Mouse (Mus musculus): ENCODE results near the gene Tmem151b. TPM values are rescaled to one million over a fixed set of nuclear protein-coding genes. Genes with fewer than 3 reads are reported as not detected.
A peak's percentile ranks its signal among the peaks of the same experiment; 100 is the strongest.

Tmem151b gene
- total RNA-seq, 2 experiments from 2014 or later: 114 to 120 TPM

DNA sequence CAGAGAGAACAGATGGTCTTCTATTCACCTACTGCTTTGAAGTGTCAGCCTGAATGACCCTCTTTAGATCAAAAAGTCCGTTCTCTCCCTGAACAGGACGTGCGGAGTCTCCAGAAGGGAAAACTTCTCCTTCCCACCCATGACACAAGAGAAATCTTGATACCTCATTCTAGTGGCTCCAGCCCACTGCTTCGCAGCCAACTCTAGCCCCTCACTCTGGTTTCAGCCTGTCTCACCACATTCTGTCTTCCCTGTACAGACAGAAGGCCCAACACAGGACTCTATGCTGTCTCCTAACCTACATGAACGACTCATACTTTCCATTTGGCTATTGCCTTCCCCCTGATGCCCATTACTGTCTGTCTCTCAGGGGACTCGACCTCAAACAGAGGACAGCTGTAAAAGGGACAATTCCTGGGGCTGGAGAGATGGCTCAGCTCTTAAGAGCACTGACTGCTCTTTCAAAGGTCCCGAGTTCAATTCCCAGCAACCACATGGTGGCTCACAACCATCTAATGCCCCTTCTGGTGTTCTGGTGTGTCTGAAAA lies 1.8 kb upstream of the Tmem151b start:
- intact Hi-C loops (cut with DNase I): no loop called here
- DNase-seq (ENCODE audit: low spot score in 2 of 2): no peak

GRCm38 (mm10) chr17:45550253-45550652 lies 776 bp upstream of the Tmem151b start:
- DNase-seq (ENCODE audit: low spot score in 2 of 2): no peak
- intact Hi-C loops (cut with DNase I): no loop called here

DNA sequence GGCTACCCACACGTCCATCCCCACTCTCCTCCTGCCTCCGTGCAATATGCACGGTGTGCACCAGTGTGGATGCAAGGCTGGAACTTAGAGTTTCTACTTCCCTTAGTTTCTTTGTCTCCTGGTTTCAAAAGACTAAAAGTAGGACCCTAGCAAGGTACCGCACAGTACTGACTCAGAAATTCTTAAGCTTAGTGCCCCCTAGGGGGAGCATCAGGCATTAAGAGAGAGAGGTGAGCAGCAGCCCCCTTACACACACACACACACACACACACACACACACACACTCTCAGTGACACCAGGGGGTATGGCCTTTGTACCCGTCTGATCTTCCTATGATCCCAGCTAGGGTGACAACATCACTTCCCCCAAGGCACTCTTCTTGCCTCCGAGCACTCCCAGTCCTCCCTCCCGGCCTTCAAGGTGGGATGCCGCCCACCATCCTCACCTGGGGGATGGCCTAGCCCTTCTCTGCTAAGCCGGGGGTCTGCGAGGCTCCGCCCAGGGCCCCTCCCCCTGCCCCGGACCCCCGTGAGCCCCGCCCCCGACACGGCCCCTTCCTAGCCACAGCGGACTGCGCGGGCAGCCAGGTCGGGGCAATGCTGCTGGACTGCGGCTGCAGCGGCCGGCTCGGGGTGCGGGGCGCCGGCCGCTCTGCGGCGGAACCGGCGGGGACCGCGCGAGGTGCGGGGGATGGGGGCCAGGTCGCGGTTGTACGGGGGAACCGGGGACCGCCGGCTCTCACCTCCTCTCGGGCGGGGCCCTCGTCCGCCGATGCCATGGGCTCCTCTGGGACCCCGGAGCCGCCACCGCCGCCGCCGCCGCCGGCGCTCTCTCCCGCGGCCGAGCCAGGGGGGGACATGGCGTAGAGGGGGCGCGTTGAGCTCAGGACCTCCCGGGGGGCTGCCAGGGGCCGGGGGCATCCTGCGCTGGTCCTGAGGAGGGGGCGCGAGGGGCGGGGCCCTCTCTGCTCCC lies 650 bp downstream of the Tmem151b start:
- intact Hi-C loops (cut with DNase I): loop anchor here (2.0 kb wide), 1 partner anchor 32 kb away; no protein-coding TSS in a partner anchor
- peak; percentile 79 to 87 for DNase-seq (ENCODE audit: low spot score in 2 of 2)

DNA sequence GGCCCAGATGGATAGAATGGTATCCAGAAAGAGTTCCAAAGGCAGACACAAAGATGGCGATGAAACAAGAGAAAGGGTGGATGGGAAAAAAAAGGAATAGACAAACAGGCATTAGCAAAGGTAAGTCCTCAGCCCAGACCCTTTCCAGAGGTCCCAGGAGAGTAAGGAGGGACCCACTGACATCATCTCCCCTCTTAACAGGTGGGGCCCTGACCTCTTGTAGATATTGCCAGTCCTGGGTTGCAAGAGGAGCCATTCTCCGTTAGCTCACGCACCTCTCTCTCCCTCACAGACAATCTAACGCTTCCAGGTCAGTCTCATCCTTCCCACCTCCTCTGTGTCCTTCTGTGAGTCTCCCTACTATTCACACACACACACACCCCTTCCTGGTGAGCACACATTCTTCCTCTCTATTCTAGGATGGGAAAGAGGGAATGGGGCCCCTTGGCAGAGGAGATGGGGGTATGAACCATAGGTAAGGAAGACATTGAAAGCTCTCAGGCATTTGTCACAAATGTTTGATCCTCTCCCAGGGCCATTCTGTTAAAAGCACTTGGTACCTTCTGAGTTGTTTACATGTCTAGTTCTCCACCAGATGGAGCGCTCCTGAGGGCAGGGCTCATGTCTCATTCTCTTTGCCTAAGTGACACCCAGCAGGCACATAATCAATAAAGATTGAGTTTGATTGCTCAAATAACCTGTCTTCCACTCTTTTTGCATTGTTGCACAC lies 1.9 kb downstream of the Tmem151b start:
- intact Hi-C loops (cut with DNase I): loop anchor here (2.0 kb wide), 1 partner anchor 31 kb away; no protein-coding TSS in a partner anchor
- DNase-seq (ENCODE audit: low spot score in 2 of 2): no peak

- DNase-seq (ENCODE audit: low spot score in 2 of 2): no peak
- intact Hi-C loops (cut with DNase I): no loop called here
Measured at GRCm38 (mm10) chr17:45546941-45547340, 2.5 kb downstream of the Tmem151b start.

DNA sequence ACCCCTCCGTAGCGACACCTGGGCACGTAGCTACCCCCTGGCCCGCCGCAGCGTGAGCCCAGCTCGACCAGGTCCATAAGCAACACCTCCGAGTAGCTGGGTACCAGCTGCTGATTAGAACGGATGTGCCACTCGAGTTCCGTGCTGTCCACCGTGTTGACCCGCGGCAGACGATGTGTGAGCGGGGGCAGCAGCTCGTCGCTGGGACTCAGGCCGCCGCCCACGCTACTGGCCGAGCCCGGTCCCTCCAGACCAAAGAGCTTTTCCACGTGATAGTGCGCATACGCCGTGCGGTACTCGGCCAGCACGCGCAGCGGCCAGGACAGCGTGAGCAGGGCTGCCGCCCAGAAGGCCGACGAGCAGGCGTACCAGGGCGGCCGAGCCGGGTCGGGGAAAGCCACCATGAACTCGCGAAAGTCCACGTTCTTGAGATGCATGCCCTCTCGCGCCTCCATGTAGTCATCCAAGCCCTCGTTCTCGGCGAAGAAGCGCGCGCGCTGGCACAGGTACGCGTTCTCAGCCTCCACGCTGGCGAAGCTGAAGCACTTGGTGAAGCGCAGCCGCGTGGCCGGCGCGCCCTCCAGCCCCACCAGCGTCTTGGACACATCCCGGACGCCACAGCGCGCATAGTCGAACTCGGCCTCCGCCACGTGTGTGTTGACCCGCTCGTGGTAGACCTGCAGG lies 4.1 kb downstream of the Tmem151b start:
- intact Hi-C loops (cut with DNase I): no loop called here
- DNase-seq (ENCODE audit: low spot score in 2 of 2): no peak

- no peak for DNase-seq (ENCODE audit: low spot score in 2 of 2)
- intact Hi-C loops (cut with DNase I): no loop called here
Measured at GRCm38 (mm10) chr17:45544873-45545277, 4.6 kb downstream of the Tmem151b start.

DNA sequence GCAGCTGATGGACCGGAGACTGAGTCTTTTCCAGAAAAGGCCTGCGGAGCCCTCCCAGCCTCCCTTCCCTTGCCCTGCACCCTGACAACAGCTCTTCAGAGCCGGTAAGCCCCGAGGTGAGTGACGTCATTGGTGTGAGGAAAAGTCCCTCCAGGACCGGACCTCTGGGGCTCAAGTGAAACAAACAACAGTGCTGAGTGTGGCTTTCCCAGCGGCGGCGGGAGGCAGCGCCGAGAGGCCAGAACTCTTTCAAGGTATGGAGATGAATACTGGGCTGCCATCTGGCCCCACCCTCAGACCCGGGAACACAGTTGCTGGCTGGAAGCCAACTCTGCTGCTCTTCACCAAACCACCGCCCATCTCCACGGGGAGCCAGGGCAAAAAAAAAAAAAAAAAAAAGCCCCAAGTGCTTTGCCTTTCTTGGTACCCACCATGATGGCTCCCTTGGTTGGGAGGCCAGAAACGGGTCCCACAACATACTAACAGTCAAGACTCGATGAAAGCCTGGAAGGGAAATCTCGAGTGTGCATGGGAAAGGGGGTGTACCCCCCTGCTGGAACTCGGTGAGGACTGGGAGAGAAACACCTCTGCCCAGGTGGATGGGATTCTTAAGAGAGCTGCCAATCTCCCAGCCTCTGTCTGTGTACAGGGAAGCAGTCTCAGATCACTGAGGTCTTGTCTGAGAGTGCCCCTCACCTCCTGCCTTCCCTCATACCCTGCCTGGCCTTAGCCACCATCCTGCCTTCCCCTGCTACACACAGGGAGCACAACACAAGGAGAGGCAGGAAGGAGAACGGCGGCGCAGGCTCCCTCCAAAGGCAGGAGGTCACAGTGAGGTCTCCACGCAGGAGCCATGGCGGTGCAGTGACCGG lies 5.2 kb downstream of the Tmem151b start:
- intact Hi-C loops (cut with DNase I): no loop called here
- DNase-seq (ENCODE audit: low spot score in 2 of 2): no peak

- intact Hi-C loops (cut with DNase I): no loop called here
- no peak for DNase-seq (ENCODE audit: low spot score in 2 of 2)
Measured at GRCm38 (mm10) chr17:45543115-45543514, 6.4 kb downstream of the Tmem151b start.

DNA sequence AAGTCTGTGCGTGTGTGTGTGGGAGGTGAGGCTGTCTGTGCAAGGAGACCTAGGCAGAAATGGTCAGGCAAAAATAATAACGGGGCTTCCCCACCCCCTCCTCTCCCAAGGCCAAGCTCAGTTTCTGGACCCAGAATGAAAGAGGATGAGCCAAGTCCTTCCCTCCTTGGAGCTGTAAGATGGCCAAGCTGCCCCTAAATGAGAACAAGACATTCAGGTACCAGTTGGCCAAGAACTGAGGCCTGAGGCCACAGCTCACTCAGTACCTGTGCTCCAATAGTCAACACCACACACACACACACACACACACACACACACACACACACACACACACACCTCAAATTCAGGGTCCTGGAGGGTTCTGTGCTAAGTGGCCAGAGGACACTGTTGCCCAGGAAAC lies 6.8 kb downstream of the Tmem151b start:
- intact Hi-C loops (cut with DNase I): no loop called here
- DNase-seq (ENCODE audit: low spot score in 2 of 2): no peak

DNA sequence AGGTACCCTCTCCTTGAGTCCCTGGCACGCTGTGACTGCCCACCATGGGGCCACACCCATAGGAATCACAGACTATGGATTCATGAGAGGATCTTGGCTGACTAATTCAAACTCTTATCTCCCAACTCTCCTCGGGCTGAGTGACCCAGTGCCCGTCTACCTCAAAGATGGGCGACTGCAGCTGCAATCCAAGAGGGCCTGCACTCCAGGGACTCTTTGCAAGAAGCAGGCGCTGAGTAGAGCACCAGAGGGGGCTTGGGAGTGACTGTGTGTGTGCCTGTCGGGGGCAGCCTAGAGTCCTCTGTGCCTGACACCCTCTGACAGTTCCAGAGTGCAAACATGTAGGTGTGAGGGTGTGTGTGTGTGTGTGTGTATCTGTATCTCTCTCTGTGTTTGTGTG lies 7.3 kb downstream of the Tmem151b start:
- intact Hi-C loops (cut with DNase I): no loop called here
- DNase-seq (ENCODE audit: low spot score in 2 of 2): no peak

DNA sequence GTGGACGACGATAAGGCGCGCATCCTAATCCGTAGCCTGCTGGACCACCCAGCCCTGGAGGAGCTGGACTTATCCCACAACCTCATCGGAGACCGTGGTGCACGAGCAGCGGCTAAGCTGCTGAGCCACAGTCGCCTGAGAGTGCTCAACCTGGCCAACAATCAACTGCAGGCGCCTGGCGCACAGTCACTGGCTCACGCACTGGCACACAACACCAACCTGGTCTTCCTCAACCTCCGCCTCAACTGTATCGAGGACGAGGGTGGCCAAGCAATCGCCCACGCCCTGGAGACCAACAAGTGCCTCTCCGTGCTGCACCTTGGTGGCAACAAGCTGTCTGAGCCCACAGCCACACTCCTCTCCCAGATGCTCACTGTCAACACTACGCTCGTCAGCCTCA lies 9.8 kb downstream of the Tmem151b start:
- no peak for DNase-seq (ENCODE audit: low spot score in 2 of 2)
- intact Hi-C loops (cut with DNase I): no loop called here

DNA sequence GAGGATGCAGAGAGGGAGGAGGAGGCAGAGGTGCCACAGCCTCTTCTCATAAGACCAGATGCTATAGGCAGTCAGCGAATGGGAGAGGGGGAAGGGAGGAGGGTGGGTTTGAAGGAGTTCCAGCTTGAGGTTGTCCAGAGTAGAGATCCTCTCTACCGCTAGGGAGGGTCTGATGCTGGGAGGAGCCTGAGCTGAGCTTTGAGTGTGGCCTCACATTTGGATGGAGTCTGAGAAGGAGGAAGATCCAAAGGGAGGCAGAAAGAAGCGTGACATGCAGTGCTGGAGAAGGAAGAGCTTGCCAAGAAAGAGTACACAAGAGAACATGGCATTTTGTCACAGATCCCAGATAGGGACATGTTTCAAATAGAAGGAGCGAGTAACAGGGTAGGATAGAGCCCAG lies 11.1 kb downstream of the Tmem151b start:
- intact Hi-C loops (cut with DNase I): no loop called here
- peak in 1 of 2 experiments; percentile 59 for DNase-seq (ENCODE audit: low spot score in 2 of 2)

GRCm38 (mm10) chr17:45536264-45536663 lies 13.2 kb downstream of the Tmem151b start:
- intact Hi-C loops (cut with DNase I): no loop called here
- no peak for DNase-seq (ENCODE audit: low spot score in 2 of 2)

DNA sequence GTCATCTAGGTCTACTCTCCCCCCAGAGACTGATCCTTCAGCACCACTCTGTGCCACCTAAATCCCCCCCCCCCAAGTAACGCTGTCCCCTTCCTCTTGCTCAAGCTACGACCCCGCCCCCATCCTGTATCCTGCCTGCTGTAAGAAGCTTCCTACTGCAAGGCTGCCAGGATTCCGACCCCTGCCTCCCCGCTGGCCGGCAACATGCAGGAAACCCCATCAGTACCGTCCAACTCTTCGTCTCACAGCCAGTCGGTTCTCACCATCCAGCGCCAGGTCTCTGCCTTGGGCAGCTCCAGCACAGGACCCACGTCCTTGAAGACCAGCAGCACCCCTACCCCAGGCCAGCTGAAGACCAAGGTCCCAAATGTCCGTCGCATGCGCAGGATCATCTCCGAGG lies 16.6 kb downstream of the Tmem151b start:
- intact Hi-C loops (cut with DNase I): no loop called here
- DNase-seq (ENCODE audit: low spot score in 2 of 2): no peak

- intact Hi-C loops (cut with DNase I): no loop called here
- DNase-seq (ENCODE audit: low spot score in 2 of 2): peak; percentile 61 to 79
Measured at GRCm38 (mm10) chr17:45530346-45530782, 19.1 kb downstream of the Tmem151b start.

DNA sequence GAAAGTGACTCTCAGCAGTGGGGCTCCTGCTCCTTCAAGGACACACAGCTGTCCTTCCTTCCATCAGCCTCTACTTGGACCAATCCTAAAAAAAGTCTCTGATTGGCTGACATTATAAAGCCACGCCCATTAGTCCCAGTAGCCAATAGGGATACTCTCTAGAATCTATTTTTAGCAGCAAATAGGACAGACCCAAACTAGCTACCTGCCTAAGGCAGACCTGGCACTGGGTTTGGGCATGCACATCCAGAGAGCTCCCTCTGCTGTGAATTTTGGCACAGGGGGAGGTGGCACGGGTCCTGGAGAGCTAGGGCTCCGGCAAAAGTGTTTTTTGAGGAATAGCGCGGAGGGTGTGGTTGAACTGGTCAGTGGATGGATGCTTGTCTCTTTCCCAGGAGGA lies 22.9 kb downstream of the Tmem151b start:
- intact Hi-C loops (cut with DNase I): no loop called here
- no peak for DNase-seq (ENCODE audit: low spot score in 2 of 2)

DNA sequence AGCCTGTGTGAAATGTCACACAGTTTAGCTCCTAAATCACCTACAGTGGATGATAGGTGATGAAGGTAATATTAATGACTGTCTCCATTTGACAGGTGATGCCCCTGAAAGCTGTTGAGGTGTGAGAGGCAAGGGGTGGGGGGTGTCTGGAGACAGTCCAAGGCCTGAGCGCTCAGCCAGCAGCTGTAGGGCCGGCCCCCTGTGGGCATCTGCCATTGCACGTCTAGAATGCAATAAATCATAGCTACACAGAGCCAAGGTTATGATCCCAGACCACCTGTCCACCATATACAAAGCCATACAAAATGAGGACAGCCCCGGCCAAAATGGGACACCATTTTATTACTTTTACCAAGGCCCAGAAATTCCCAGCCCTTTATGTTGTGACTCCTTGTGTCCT lies 24.5 kb downstream of the Tmem151b start:
- no peak for DNase-seq (ENCODE audit: low spot score in 2 of 2)
- intact Hi-C loops (cut with DNase I): no loop called here

GRCm38 (mm10) chr17:45523263-45523662 lies 26.2 kb downstream of the Tmem151b start, which contains the start of gene Tcte1:
Tcte1 (plus strand) TSS chr17:45523434.
- intact Hi-C loops (cut with DNase I): no loop called here
- DNase-seq (ENCODE audit: low spot score in 2 of 2): no peak
